Mouse (Mus musculus): ENCODE measurements around the gene Prkch. TPM values are rescaled to one million over a fixed set of nuclear protein-coding genes. Genes with fewer than 3 reads are reported as not detected.

The Prkch gene
- polyA plus RNA-seq, 1 experiment from 2014 or later = 9.2 TPM

DNA sequence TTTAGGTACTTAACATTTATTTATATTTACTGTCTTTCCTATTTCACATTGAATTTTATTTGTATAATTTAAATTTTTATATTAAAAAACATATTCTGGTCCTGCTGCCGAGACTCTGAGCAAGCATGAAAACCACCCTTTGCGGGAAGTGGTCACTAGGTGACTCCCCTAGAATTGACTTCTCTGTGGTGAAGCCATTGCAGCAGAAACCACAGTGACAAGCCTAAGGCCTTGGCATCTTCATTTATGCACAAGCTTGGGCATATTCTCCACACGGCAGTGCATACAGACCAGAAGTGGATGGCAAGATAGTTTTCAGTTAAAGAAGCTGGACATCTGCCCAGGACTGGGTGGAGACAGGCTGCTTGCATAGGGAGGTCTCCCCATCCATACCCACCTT is 117.4 kb downstream of the Prkch start:
- Histone ChIP-seq H3K27me3 (replicated peaks) (no peaks in the 10 kb centered on the region), H3K9ac (replicated peaks) (no peak overlapping the region)
- WGBS = 87% methylated on average over 3 of the region's 3 CpGs

DNA sequence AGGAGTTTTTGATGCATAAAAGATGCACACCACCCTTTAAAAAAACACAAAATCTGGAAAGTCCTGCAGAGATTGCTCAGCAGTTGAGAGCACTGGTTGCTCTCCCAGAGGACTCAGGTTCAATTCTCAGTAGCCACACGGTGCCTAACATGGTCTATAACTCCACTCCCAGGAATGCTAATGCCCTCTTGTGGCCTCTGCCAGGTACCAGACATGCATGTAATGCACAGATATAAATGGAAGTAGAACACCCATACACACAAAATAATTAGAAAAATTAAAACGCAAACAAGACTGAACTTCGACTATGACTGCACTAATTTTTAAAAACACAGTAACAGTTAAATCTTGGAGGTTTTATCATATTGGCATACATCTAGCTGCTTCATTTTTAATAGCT is 119.8 kb downstream of the Prkch start:
- H3K27me3 ChIP-seq (replicated peaks) = no peaks in the 10 kb centered on the region
- no peak overlapping the region for H3K4me3 ChIP-seq (replicated peaks)
- peaks cover 25% of the 10 kb centered on the region for H3K4me1 ChIP-seq
- ATAC-seq (ENCODE audit: low FRiP score) = no peak
- H3K4me2 ChIP-seq = no peak overlapping the region
- H3K9ac ChIP-seq (replicated peaks) = no peak overlapping the region
- H3K9me3 ChIP-seq (replicated peaks) = no peaks in the 10 kb centered on the region
- no peak overlapping the region for H3K27ac ChIP-seq (replicated peaks)
- 71% methylated on average over 3 of the region's 3 CpGs for WGBS
- H3K36me3 ChIP-seq = no peaks in the 10 kb centered on the region

More for the DNA sequence above, 117.4 kb downstream of the Prkch start:
- Histone ChIP-seq H3K4me2 (no peak overlapping the region), H3K27ac (replicated peaks) (no peak overlapping the region), H3K4me1 (peaks cover 24% of the 10 kb centered on the region), H3K4me3 (replicated peaks) (no peak overlapping the region), H3K36me3 (no peaks in the 10 kb centered on the region), H3K9me3 (replicated peaks) (no peaks in the 10 kb centered on the region)
- no peak for ATAC-seq (ENCODE audit: low FRiP score)

DNA sequence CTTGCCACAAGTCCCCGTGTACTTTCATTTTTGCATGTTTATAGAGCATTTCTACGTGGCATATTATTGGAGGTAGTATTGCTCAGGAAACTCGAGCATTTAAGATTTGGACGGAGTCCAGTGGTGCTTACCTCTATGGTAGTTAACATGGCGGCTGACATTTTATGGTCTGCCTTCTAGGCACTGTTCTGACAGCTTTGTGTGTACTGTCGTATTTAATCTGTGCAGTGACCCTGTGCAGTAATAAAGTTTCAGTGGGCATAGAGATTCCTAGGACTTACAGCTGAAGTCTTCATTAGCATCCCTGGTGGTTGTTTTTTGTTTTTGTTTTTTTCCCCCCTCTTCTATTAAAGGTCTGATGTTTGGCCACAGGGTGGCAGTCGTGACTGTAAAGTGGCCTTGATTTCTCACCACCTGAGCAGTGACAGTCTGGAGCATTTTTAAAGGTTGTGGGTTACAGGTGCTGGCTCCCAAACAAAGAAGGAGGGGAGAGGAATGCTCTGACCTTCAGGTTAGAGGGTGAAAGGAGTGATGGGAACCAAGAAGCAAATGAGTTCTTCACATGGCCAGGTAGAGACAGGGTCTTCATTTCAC is 120.6 kb downstream of the Prkch start:
- WGBS = 39% methylated on average over 7 of the region's 7 CpGs
- Histone ChIP-seq H3K4me1 (peaks cover 17% of the 10 kb centered on the region), H3K4me3 (replicated peaks) (no peak overlapping the region), H3K4me2 (no peak overlapping the region), H3K36me3 (no peaks in the 10 kb centered on the region), H3K9me3 (replicated peaks) (no peaks in the 10 kb centered on the region), H3K27me3 (replicated peaks) (peaks cover 6% of the 10 kb centered on the region), H3K27ac (replicated peaks) (no peak overlapping the region), H3K9ac (replicated peaks) (no peak overlapping the region)
- peak; percentile 46; the same call in 1 of the 2 replicates for ATAC-seq (ENCODE audit: low FRiP score)

DNA sequence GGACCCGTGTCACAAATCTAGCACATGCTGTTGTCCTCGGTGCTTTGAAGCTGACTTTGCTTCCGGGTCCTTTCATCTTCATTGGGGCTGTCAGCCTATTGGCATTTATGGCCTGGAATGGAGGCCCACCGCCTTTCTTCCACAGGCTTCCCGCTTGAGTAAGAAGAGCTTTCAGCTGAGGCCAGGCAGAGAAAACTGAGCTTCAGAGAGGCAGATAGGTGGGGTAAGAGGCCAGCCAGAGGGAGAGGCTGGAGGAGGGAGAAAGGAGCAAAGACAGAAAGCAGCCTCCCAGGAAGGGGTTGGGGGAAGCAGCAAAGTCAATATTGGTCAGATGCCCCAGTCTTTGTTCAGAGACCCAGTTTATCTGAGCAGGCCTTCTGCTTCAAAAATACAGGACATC is 123.9 kb downstream of the Prkch start:
- H3K27me3 ChIP-seq (replicated peaks) = peaks cover 16% of the 10 kb centered on the region
- peaks cover 17% of the 10 kb centered on the region; the same call in 1 of the 2 replicates for H3K4me1 ChIP-seq
- H3K9me3 ChIP-seq (replicated peaks) = no peaks in the 10 kb centered on the region
- no peak overlapping the region; the same call in 1 of the 2 replicates for H3K27ac ChIP-seq (replicated peaks)
- H3K36me3 ChIP-seq = no peaks in the 10 kb centered on the region
- no peak overlapping the region; the same call in 1 of the 2 replicates for H3K9ac ChIP-seq (replicated peaks)
- 11% methylated on average over 5 of the region's 5 CpGs for WGBS
- H3K4me3 ChIP-seq (replicated peaks) = no peak overlapping the region
- no peak overlapping the region for H3K4me2 ChIP-seq
- ATAC-seq (ENCODE audit: low FRiP score) = no peak

DNA sequence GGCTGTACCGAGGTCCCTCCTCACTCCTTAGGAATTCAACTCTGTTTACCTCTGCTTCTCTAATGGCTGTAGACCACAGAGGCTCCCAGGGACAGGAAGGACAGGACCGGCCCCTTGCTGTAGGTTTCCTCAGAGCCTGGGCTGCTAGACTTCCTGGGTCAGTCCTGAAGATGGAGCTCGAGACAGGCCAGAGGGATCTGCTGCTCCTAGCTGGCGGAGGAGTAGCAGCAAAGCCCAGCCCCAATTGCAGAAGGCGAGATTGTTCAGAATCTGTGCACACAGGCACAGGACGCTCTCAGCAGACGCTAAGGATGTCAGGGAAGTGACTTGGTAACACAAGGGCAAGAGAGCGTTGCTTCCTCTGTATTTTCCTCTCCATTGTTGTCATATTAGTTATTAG is 124.3 kb downstream of the Prkch start:
- H3K27ac ChIP-seq (replicated peaks) = no peak overlapping the region; the same call in 1 of the 2 replicates
- 18% methylated on average over 8 of the region's 8 CpGs for WGBS
- ATAC-seq (ENCODE audit: low FRiP score) = peak; percentile 84
- H3K27me3 ChIP-seq (replicated peaks) = peaks cover 16% of the 10 kb centered on the region
- H3K4me3 ChIP-seq (replicated peaks) = no peak overlapping the region
- H3K4me1 ChIP-seq = peaks cover 17% of the 10 kb centered on the region; the same call in 1 of the 2 replicates
- no peak overlapping the region; the same call in 1 of the 2 replicates for H3K9ac ChIP-seq (replicated peaks)
- H3K4me2 ChIP-seq = no peak overlapping the region
- H3K36me3 ChIP-seq = no peaks in the 10 kb centered on the region
- H3K9me3 ChIP-seq (replicated peaks) = no peaks in the 10 kb centered on the region

DNA sequence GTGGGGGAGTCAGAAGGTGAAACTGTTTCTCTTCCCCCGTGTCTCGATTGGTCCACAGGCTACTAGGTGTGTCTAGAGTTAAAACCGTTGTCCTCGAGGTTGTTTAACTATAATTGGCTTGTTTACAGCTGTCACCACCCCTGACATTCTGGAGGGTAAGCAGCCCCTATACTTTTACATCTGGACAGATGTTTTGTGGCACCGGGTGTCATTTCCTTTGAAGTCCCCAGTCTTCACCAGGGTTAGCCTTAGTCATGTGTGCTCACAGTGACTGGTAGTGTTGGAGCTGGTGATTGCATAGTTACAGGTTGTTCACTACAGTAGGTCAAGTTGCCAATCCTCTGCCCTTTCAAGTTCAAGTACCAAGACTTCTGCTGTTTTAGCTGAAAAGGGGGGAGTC is 126.2 kb downstream of the Prkch start:
- peaks cover 18% of the 10 kb centered on the region for H3K4me1 ChIP-seq
- no peak overlapping the region for H3K27ac ChIP-seq (replicated peaks)
- no peak for ATAC-seq (ENCODE audit: low FRiP score)
- no peaks in the 10 kb centered on the region for H3K9me3 ChIP-seq (replicated peaks)
- H3K27me3 ChIP-seq (replicated peaks) = peaks cover 16% of the 10 kb centered on the region
- whole genome bisulfite sequencing = 73% methylated on average over 5 of the region's 5 CpGs
- H3K4me2 ChIP-seq = no peak overlapping the region
- H3K9ac ChIP-seq (replicated peaks) = no peak overlapping the region
- H3K36me3 ChIP-seq = no peaks in the 10 kb centered on the region
- no peak overlapping the region for H3K4me3 ChIP-seq (replicated peaks)

DNA sequence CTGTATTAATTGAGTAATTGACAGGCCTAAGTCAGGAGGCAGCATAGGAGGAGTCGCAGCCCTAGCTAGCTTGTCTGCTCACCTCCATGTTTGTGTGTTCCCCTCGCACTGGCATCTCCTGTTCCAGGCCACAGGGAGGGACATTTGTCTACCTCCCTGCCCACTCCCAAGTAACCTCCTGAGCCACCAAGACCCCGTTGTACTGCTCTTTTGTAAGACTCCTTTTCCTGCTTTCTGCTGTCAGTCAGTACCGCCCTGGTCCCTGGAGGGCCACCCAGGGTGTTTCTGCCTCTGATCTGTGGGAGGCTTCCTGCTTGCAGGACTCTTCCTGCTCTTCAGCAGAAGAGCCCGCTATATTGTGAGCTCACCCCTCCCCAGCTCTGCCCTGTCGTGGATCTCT is 127.5 kb downstream of the Prkch start:
- H3K4me1 ChIP-seq = peaks cover 25% of the 10 kb centered on the region
- no peaks in the 10 kb centered on the region for H3K36me3 ChIP-seq
- WGBS = 53% methylated on average over 6 of the region's 6 CpGs
- H3K27me3 ChIP-seq (replicated peaks) = peaks cover 16% of the 10 kb centered on the region
- no peaks in the 10 kb centered on the region for H3K9me3 ChIP-seq (replicated peaks)
- no peak overlapping the region for H3K4me2 ChIP-seq
- no peak overlapping the region for H3K9ac ChIP-seq (replicated peaks)
- H3K27ac ChIP-seq (replicated peaks) = no peak overlapping the region
- no peak overlapping the region for H3K4me3 ChIP-seq (replicated peaks)
- no peak for ATAC-seq (ENCODE audit: low FRiP score)

DNA sequence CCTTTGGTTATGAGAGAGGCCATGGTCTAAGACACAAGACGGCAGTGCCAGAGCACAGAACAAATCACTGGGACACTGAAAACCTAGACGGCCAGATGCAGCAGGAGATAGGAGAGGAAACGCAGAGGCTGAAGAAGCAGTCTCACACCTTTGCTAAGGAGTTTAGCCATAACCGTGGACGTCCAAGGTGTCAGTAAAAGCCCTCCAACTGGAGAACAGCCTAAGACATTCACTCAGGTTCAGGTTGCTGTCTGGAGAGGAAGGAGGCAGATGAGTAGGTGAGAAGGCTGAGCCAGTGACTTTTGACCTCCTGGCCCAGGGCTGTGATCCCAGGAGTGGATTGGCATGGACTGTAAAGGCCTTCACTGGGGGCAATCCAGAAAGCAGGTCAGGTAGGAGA is 130.0 kb downstream of the Prkch start:
- Histone ChIP-seq H3K4me1 (peaks cover 17% of the 10 kb centered on the region), H3K9me3 (replicated peaks) (no peaks in the 10 kb centered on the region), H3K27ac (replicated peaks) (no peak overlapping the region), H3K4me3 (replicated peaks) (no peak overlapping the region), H3K4me2 (no peak overlapping the region), H3K27me3 (replicated peaks) (peaks cover 16% of the 10 kb centered on the region), H3K9ac (replicated peaks) (no peak overlapping the region), H3K36me3 (no peaks in the 10 kb centered on the region)
- 95% methylated on average over 5 of the region's 5 CpGs for WGBS
- ATAC-seq (ENCODE audit: low FRiP score) = no peak

DNA sequence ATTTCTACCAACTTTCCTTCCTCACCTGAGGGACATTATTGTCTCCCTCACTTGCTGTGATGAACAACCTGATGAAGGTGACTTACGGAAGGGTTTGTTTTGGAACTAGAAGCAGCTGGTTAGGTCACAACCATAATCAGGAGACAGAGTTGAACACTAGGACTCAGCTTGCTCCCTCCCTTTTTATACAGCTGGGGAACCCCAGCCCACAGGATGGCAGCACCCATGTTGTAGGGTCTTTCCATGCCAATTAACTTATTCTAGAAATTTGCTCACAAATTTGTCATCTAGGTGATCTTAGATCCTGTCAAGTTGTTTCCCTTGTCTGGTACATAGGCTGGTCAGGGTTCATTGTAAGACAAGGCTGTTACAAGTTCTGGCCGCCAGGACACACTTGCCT is 130.7 kb downstream of the Prkch start:
- no peak for ATAC-seq (ENCODE audit: low FRiP score)
- H3K27ac ChIP-seq (replicated peaks) = peak overlapping the region; percentile 65; the same call in 1 of the 2 replicates

DNA sequence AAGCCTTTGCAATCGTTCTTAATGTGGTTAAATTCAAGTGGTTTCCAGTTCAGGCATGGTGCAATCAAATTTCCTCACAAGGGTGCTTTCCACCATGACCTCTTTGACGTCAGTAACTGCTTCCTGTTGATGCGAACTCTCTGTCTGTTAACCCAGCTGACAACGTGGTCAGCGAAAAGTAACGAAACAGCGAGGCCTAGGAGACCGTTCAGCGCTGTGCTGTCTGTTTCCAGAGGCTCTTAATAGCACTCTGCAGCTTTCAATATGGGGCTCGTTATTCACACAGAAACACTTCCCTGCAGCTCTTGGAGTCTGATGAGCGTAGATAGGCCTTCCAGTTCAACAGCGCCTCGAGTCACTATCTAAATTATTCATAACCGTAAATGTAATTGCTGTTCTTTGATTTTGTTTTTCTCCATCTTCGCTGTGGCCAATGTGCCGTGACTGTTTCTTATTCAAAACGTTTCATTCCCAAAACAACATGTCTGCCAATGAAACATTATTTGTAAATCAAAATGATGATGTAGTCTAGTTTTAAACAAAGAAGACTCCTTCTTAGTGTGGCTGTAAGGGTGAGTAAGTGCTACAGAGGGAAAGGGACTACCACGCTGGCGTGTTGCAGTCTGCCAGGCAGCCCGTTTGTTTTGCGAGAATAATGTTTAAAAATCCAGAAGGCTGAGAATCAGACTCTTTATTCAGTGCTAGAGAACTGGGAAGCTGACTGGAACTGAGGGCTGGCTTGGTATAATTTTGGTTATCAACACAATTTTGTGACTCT is 131.5 kb downstream of the Prkch start:
- Histone ChIP-seq H3K9me3 (replicated peaks) (no peaks in the 10 kb centered on the region), H3K4me2 (no peak overlapping the region), H3K9ac (replicated peaks) (no peak overlapping the region), H3K27ac (replicated peaks) (peak overlapping the region; percentile 65), H3K27me3 (replicated peaks) (peaks cover 22% of the 10 kb centered on the region), H3K36me3 (no peaks in the 10 kb centered on the region), H3K4me1 (peaks cover 17% of the 10 kb centered on the region), H3K4me3 (replicated peaks) (no peak overlapping the region)
- peak; percentile 74; the same call in 1 of the 2 replicates for ATAC-seq (ENCODE audit: low FRiP score)
- WGBS = 39% methylated on average over 21 of the region's 21 CpGs

More for the DNA sequence above, 130.7 kb downstream of the Prkch start:
- H3K4me3 ChIP-seq (replicated peaks) = no peak overlapping the region
- H3K27me3 ChIP-seq (replicated peaks) = peaks cover 14% of the 10 kb centered on the region
- WGBS = 96% methylated on average over 2 of the region's 2 CpGs
- H3K9ac ChIP-seq (replicated peaks) = no peak overlapping the region
- peaks cover 17% of the 10 kb centered on the region for H3K4me1 ChIP-seq
- H3K36me3 ChIP-seq = no peaks in the 10 kb centered on the region
- no peaks in the 10 kb centered on the region for H3K9me3 ChIP-seq (replicated peaks)
- no peak overlapping the region for H3K4me2 ChIP-seq

DNA sequence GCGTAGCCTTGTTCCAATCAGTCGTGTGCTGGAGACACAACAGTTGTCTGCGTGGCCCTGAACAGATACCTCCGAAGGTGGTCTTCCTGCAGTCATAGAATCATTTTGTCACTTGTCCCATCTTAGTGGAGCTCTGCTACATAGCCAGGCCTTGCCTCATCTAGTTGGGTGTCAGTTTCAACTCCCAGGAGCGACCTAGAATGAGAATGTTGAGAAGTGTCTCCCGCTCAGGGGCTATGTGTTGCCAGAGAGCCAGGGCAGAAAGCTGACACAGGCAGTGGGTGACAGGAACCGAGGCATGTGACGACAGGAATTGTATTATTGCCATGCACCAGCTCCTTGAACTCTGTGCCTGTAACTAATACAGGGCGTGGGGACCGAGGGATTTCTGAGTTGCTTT is 133.4 kb downstream of the Prkch start:
- ATAC-seq (ENCODE audit: low FRiP score) = no peak
- Histone ChIP-seq H3K4me2 (no peak overlapping the region), H3K36me3 (no peaks in the 10 kb centered on the region), H3K27me3 (replicated peaks) (peaks cover 22% of the 10 kb centered on the region), H3K9ac (replicated peaks) (no peak overlapping the region), H3K4me1 (peaks cover 11% of the 10 kb centered on the region), H3K27ac (replicated peaks) (no peak overlapping the region), H3K9me3 (replicated peaks) (no peaks in the 10 kb centered on the region), H3K4me3 (replicated peaks) (no peak overlapping the region)
- WGBS = 91% methylated on average over 10 of the region's 10 CpGs

DNA sequence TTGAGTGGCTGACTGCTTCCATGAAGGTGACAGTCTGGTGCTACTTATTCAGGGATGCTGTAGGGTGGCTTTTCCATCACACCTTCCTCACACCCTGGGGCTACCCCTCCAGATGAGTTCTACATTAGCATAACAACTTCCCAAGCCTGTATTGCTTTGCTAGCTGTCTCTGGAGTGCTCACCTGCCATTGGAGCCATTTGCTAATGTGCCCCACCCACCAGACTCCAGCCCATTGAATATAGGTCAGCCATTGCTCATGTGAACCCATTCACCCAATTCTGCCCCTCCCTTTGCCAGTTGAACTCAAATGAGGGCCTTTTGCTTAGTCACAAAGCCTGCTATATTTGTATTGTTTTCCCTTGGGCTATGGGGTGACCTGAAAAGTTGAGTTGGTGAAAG is 135.2 kb downstream of the Prkch start:
- Histone ChIP-seq H3K9ac (replicated peaks) (no peak overlapping the region), H3K36me3 (no peaks in the 10 kb centered on the region), H3K4me3 (replicated peaks) (no peak overlapping the region), H3K27ac (replicated peaks) (no peak overlapping the region), H3K4me2 (no peak overlapping the region), H3K4me1 (peaks cover 11% of the 10 kb centered on the region), H3K9me3 (replicated peaks) (peaks cover 5% of the 10 kb centered on the region; the same call in 1 of the 2 replicates), H3K27me3 (replicated peaks) (peaks cover 30% of the 10 kb centered on the region)
- ATAC-seq (ENCODE audit: low FRiP score) = no peak
